Mouse (Mus musculus) cerebellum, adult 9-10 months (tissue): ENCODE measurements around the gene D930007J09Rik.
A peak's percentile ranks its signal among the peaks of the same experiment; 100 is the strongest.

ENCODE experiments used
- DNase-seq: peaks from one replicate; pipeline ENCODE4 v3.0.0; 2022

D930007J09Rik gene

GRCm38 (mm10) chr13:32819241-32819640 lies 16.6 kb upstream of the D930007J09Rik start:
- no peak for DNase-seq

DNA sequence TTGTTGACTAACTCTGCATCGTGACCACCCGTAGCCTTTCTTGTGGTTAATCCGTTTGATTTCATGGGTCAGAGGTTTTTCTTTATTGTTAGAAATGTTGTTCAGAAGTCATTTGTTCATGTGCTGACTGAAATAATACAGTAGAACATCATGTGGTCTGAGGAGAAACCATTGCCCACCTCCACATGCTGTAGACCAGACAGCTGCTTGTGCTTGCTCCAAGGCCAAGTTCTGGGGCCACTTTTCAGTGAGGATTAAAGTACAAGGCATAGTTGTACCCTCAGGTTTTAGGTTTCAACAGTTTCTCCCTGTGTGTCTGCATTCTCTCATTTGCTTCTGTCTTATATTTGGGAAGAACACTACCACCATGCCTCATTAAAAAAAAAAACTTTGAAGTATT lies 5.0 kb upstream of the D930007J09Rik start:
- DNase-seq: no peak

DNA sequence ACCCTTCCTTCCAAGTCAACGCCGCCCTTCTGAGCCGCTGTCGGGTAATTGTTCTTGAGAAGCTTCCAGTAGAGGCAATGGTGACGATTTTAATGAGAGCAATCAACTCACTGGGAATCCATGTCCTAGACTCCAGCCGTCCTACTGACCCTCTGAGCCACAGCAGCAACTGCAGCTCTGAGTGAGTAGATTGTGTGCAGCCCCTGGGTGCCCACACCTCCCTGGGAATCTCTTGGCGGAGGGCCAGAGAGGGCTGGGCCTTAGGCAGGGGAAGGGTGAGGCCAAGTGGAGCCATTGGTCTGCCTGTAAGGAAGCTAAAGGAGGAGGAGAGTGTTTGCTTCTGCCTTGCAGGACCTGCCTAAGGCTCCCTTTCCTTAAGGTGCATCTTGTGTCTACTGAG lies 4.2 kb upstream of the D930007J09Rik start:
- DNase-seq: no peak

- no peak for DNase-seq
Observed at GRCm38 (mm10) chr13:32803701-32804345, 1.2 kb upstream of the D930007J09Rik start.

- DNase-seq: peak; percentile 99
Observed at GRCm38 (mm10) chr13:32801693-32802221, 892 bp downstream of the D930007J09Rik start, which contains the start of gene Wrnip1. Gene Wrnip1, plus strand, starts transcription at chr13:32802038.

GRCm38 (mm10) chr13:32800859-32801258 lies 1.8 kb downstream of the D930007J09Rik start:
- peak; percentile 36 for DNase-seq

GRCm38 (mm10) chr13:32799131-32799530 lies 3.5 kb downstream of the D930007J09Rik start:
- DNase-seq: no peak

DNA sequence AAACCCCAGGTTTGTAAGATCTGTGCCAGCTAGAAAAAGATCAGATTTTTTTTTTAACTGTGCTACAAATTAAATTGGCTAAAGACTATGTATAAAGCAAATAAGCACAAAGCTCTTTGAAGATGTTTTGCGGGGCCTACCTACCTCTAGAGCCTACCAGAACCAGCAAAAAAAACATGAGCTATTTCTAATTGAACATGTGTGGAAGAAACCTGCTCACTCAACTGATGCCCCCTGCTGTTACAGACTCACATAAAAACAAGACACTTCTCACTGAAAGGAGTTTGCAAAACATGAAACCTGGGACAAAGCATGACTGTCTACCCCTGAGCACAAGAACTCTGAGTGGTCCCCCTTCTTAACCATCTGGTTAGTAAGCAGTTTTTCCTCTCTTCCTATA lies 5.6 kb downstream of the D930007J09Rik start:
- no peak for DNase-seq

- no peak for DNase-seq
Observed at GRCm38 (mm10) chr13:32795166-32795565, 7.5 kb downstream of the D930007J09Rik start.

DNA sequence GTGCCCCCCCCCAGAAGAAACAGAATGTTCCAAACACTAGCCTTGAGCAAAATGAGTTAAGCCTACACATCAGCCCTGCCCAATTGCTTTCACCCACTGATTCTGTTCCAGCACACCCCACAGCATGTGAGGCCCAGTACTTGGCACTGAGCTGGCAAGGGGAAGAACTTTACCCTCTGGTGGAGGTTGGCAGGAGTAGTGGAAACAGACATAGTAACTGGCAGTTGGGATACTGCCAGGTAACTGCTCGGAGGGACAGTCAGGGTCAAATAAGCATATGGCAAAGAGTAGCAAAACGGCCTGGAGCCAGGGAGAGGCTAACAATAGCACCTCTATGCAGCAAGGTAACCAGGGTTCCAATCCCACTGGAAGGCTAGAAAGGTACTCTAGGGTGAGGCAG lies 8.0 kb downstream of the D930007J09Rik start:
- no peak for DNase-seq

DNA sequence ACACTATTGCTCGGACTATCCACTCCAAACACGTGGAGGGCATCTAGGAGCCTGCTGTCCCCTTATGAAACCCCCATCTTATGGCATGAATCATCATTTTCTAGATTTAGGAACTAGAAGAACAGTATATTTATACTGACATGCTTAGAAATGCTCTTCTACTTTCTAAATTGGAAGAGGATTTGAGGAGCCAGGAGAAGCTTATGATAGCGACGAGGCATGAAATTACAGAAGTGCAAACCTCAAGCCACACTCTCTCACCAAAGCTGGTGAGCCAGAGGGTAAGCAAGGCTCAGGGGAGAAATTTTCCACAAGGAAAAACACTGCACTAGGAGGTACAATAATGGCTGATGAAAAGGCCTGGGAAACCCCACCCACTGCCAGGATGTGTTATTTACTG lies 12.9 kb downstream of the D930007J09Rik start:
- no peak for DNase-seq

- DNase-seq: no peak
Observed at GRCm38 (mm10) chr13:32787584-32787983, 15.1 kb downstream of the D930007J09Rik start.

DNA sequence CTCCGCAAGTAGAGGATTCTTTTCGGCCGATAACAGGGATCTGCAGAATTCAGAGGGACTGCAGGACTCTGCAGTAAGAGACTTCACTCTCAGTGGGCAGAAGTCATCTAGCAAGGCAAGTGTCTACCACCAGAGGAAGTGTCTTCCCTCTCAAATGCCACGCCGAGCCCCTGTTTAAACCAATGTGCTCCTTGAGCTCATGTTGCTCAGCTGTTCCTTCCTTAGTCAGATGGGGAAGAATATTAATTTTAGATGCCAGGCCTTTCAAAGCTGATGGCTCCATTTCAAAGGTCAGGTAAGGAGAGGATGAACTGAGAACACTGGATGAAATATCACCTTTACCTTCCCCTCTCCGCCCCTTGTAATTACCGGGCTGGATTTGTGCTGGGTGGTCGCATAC lies 18.8 kb downstream of the D930007J09Rik start, which contains the start of gene Mylk4:
Gene Mylk4 (minus strand): TSS at position 139 of the 400 bp plus-strand sequence.
- DNase-seq: no peak

DNA sequence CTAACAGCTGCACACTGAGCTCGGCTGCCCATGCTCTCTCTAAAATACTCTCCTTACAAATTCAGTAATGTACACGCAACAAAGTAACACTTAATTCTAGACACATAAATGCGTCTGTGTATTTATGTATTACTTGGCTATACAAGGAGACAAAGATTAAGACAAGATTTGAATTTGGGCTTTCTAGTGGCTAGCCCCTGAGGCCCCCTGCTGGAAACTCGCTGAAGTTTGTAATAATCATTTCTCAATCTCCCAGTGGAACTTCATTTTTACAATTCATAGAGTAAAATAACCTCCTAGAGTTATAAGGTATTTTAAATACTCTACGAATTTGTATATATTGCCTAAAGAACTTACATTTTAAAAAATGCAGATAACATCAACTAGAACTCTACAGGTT lies 19.6 kb downstream of the D930007J09Rik start:
- no peak for DNase-seq

DNA sequence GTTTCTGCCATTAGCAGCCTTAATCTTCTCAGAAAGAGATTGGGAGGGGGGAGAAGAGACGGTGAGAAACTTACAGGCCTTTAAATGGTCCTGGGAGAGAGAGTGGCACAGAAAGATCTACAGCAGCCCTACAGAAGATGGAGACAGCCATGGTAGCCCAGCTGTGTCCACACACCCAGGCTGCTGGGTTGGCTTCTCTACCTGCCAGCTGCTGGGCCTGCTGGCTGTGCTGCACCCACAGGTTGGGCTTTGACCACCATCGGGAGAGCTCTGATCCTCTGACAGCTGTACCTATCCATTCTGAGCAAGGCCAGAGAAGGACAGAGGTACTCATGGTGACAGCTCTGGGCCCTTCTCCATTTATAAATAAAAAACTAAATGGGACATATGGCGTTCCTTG lies 23.8 kb downstream of the D930007J09Rik start:
- no peak for DNase-seq

DNA sequence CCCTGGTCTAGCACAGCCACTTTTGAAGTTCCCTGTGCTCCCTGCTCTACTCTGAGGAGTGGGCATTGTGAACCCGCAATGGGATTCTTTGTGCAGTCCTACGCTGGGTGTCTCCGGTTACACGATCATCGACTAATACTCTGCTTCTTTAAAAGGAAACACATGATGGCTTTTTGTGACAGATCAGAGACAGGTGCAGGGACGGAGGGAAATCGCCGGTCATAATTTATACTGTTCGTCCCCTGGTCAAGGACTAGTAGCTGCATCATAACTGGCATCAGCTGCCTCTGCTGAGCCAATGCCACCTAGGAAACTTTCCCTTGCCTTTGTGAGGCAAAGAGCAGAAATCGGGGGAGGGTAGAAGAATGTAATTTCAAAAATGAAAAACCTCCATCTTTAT lies 26.3 kb downstream of the D930007J09Rik start:
- DNase-seq: no peak

DNA sequence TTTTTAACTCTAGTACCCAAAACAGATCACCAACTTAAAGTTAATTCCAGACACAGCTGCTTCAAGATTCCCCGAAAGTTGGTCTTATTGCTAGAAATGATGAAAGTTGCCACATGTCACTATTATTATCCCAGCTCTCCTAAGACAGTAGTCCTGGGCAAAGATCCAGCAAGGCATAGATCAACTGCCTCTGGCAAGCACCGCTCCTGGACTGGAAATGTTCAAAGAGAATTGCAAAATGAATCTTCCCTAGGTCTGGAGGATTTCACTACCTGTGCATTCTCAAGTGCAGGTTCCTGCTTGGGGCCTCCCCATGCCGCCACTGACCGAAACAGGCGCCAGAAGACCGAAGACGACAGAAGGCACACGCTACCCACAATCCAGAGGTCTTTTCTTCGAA lies 26.8 kb downstream of the D930007J09Rik start:
- DNase-seq: no peak

DNA sequence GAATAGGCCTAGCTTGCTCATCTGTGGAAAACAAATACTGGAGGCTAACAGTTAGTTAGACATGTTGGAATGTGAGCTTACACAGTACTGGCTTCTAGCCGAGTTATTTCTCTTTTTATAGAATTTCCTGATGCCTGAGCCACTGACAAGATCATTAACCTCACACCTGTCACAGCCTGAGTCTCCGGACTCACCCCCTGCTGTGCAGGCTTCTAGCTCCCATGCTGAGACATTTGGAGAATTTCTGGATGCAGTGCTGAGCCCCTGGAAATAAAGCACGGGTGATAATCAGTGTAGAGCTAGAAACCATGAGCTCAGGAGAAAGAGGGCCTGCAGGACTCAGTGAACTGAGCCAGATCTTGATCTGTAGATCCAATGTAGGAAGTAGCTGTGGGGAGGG lies 32.7 kb downstream of the D930007J09Rik start:
- no peak for DNase-seq

GRCm38 (mm10) chr13:32768104-32768503 lies 34.5 kb downstream of the D930007J09Rik start:
- peak; percentile 8 for DNase-seq

DNA sequence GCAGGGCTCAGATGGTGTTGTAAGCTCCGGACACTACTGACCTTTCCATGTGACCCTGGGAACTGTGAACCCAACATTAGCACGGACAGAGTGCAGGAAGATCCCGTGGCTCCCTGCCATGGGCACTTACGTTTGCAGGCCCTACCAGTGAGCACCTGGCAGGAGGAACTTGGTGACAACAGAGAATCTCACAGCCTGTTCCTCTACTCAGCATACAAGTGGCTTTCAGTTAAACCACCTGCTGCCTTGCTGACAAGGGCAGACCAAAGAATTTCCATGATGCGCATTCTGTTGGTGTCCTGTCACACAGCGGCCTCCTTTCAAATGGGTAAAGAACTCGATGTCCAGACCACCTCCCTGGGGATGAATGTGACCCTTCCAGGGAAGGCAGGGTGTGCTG lies 38.2 kb downstream of the D930007J09Rik start:
- DNase-seq: no peak

- DNase-seq: no peak
Observed at GRCm38 (mm10) chr13:32763141-32763540, 39.5 kb downstream of the D930007J09Rik start.

GRCm38 (mm10) chr13:32760795-32761194 lies 41.9 kb downstream of the D930007J09Rik start:
- DNase-seq: no peak

DNA sequence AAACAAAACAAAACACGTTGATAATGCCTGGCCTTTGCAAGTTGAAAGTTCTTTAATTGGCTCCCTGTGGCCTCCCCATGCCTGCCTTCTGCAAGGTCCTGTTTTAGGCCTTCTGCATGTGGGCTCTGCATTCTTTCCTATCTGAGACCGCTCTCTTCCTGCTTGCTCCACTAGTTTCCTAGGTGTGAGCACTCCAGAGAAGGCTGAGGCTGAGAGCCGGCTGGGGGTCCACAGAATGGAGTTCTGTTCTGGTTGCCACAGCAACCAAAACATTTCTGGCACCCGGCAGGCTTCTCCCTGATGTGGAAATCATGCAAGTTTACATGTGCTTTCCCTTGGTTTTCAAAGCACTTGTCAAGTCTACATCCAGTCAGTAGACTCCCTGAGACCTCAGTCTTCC lies 43.6 kb downstream of the D930007J09Rik start:
- no peak for DNase-seq
